Mouse (Mus musculus) heart, embryonic 12.5 days (tissue): ENCODE measurements around the gene Psme2b. TPM values are rescaled to one million over a fixed set of nuclear protein-coding genes. Genes with fewer than 3 reads are reported as not detected.
"Not testable (repeated sequence)": the region's sequence is repeated elsewhere in the genome, so short reads cannot be mapped to it uniquely, and the experiment has no call there.

ENCODE experiments used
- ATAC-seq: fragments of 200-750 bp; cut with Nextera tagmentation; 2 replicates; pipeline ENCODE4 v1.8.0; 2017; ENCODE audit warnings: moderate TSS enrichment, moderate library complexity; ENCODE audit not compliant: insufficient number of reproducible peaks, low FRiP score
- H3K27ac ChIP-seq: fragments of 300-500 bp; sonication (generic); 2 replicates; pipeline ENCODE4 v1.5.1; 2016; ENCODE audit warnings: mild to moderate bottlenecking, moderate library complexity; ENCODE audit not compliant: poor library complexity, severe bottlenecking
- H3K27me3 ChIP-seq: fragments of 300-500 bp; sonication (generic); replicated peaks from 2 replicates; pipeline ENCODE4 v1.6.1; 2016; ENCODE audit warnings: mild to moderate bottlenecking, moderate library complexity
- H3K36me3 ChIP-seq: fragments of 300-500 bp; sonication (generic); 2 replicates; pipeline ENCODE4 v1.6.1; 2016; ENCODE audit warnings: mild to moderate bottlenecking, moderate library complexity
- H3K4me1 ChIP-seq: fragments of 300-500 bp; sonication (generic); replicated peaks from 2 replicates; pipeline ENCODE4 v1.6.1; 2016; ENCODE audit warnings: mild to moderate bottlenecking
- H3K4me2 ChIP-seq: fragments of 300-500 bp; sonication (generic); 2 replicates; pipeline ENCODE4 v1.6.1; 2016; ENCODE audit warnings: mild to moderate bottlenecking, moderate library complexity
- H3K4me3 ChIP-seq: fragments of 300-500 bp; sonication (generic); 2 replicates; pipeline ENCODE4 v1.5.1; 2016; ENCODE audit warnings: mild to moderate bottlenecking
- H3K9ac ChIP-seq: fragments of 300-500 bp; sonication (generic); 2 replicates; pipeline ENCODE4 v1.6.1; 2016; ENCODE audit warnings: mild to moderate bottlenecking, moderate library complexity
- H3K9me3 ChIP-seq: fragments of 300-500 bp; sonication (generic); replicated peaks from 2 replicates; pipeline ENCODE4 v1.6.1; 2016; ENCODE audit warnings: mild to moderate bottlenecking, moderate library complexity
- whole genome bisulfite sequencing: fragments of 180-500 bp; shearing (Covaris S2); methylation state at CpG from one replicate; pipeline ENCODE4 v1.1.7; 2016; 5-methylcytosine and 5-hydroxymethylcytosine counted together
- polyA plus RNA-seq: library from polyadenylated mRNA; unstranded; fragments of >200 nt; fragmentation: Nextera tagmentation; extraction: Ambion mirVana; gene quantifications from 2 replicates; pipeline ENCODE4 v1.2.1, GENCODE M21; 2016

The Psme2b gene
- polyA plus RNA-seq, 1 experiment from 2014 or later = 1.5 TPM

GRCm38 (mm10) chr11:48939286-48939685 lies 6.7 kb downstream of the Psme2b start:
- H3K9ac ChIP-seq, ATAC-seq, H3K27ac ChIP-seq, H3K36me3 ChIP-seq, H3K9me3 ChIP-seq, H3K4me2 ChIP-seq, H3K4me1 ChIP-seq, H3K4me3 ChIP-seq, H3K27me3 ChIP-seq: not testable (repeated sequence)

- not testable (repeated sequence) for H3K36me3 ChIP-seq, H3K9ac ChIP-seq, H3K4me3 ChIP-seq, H3K4me2 ChIP-seq, H3K27ac ChIP-seq, H3K27me3 ChIP-seq, H3K4me1 ChIP-seq, H3K9me3 ChIP-seq, ATAC-seq
- WGBS = no CpG with 5 or more reads among the region's 3 CpGs
Observed at GRCm38 (mm10) chr11:48935291-48935690, 10.7 kb downstream of the Psme2b start.

GRCm38 (mm10) chr11:48933923-48934322 lies 12.1 kb downstream of the Psme2b start:
- WGBS = 46% methylated on average over 1 of the region's 1 CpGs
- H3K9ac ChIP-seq, H3K27me3 ChIP-seq, H3K4me2 ChIP-seq, H3K27ac ChIP-seq, H3K4me1 ChIP-seq, H3K9me3 ChIP-seq, ATAC-seq, H3K36me3 ChIP-seq, H3K4me3 ChIP-seq: not testable (repeated sequence)

GRCm38 (mm10) chr11:48933422-48933821 lies 12.6 kb downstream of the Psme2b start:
- ATAC-seq, H3K4me3 ChIP-seq, H3K9me3 ChIP-seq, H3K27ac ChIP-seq, H3K36me3 ChIP-seq, H3K4me2 ChIP-seq, H3K4me1 ChIP-seq, H3K27me3 ChIP-seq, H3K9ac ChIP-seq: not testable (repeated sequence)
- WGBS = 60% methylated on average over 1 of the region's 1 CpGs

- WGBS = 78% methylated on average over 1 of the region's 1 CpGs
- H3K27ac ChIP-seq, ATAC-seq, H3K4me2 ChIP-seq, H3K9ac ChIP-seq, H3K4me3 ChIP-seq, H3K4me1 ChIP-seq, H3K9me3 ChIP-seq, H3K36me3 ChIP-seq, H3K27me3 ChIP-seq: not testable (repeated sequence)
Observed at GRCm38 (mm10) chr11:48928068-48928467, 17.9 kb downstream of the Psme2b start.

GRCm38 (mm10) chr11:48926437-48926836 lies 19.6 kb downstream of the Psme2b start:
- H3K27me3 ChIP-seq, H3K9ac ChIP-seq, H3K4me3 ChIP-seq, H3K4me2 ChIP-seq, ATAC-seq, H3K4me1 ChIP-seq, H3K27ac ChIP-seq, H3K36me3 ChIP-seq, H3K9me3 ChIP-seq: not testable (repeated sequence)

- H3K4me1 ChIP-seq, H3K4me2 ChIP-seq, H3K27me3 ChIP-seq, H3K9me3 ChIP-seq, H3K4me3 ChIP-seq, H3K36me3 ChIP-seq, H3K9ac ChIP-seq, H3K27ac ChIP-seq, ATAC-seq: not testable (repeated sequence)
- 73% methylated on average over 5 of the region's 5 CpGs for WGBS
Observed at GRCm38 (mm10) chr11:48923818-48924217, 22.2 kb downstream of the Psme2b start.

- H3K4me2 ChIP-seq = no peak overlapping the region
- no peaks in the 10 kb centered on the region for H3K9me3 ChIP-seq
- ATAC-seq = no peak
- H3K27me3 ChIP-seq = no peaks in the 10 kb centered on the region
- H3K36me3 ChIP-seq = no peaks in the 10 kb centered on the region
- WGBS = 77% methylated on average over 3 of the region's 3 CpGs
- no peak overlapping the region for H3K27ac ChIP-seq
- H3K4me1 ChIP-seq = no peaks in the 10 kb centered on the region
- H3K4me3 ChIP-seq = no peak overlapping the region
- H3K9ac ChIP-seq = no peak overlapping the region
Observed at GRCm38 (mm10) chr11:48918380-48918779, 27.6 kb downstream of the Psme2b start.

GRCm38 (mm10) chr11:48913611-48914010 lies 32.4 kb downstream of the Psme2b start:
- H3K4me1 ChIP-seq = no peaks in the 10 kb centered on the region
- H3K4me3 ChIP-seq = no peak overlapping the region
- H3K27me3 ChIP-seq = no peaks in the 10 kb centered on the region
- H3K9ac ChIP-seq = no peak overlapping the region
- H3K4me2 ChIP-seq = no peak overlapping the region
- no peaks in the 10 kb centered on the region for H3K36me3 ChIP-seq
- H3K9me3 ChIP-seq = no peaks in the 10 kb centered on the region
- H3K27ac ChIP-seq = no peak overlapping the region
- WGBS = 95% methylated on average over 1 of the region's 1 CpGs
- no peak for ATAC-seq

- Histone ChIP-seq H3K27ac (no peak overlapping the region), H3K4me2 (no peak overlapping the region), H3K4me3 (no peak overlapping the region), H3K27me3 (no peaks in the 10 kb centered on the region), H3K4me1 (no peaks in the 10 kb centered on the region), H3K9ac (no peak overlapping the region), H3K9me3 (no peaks in the 10 kb centered on the region), H3K36me3 (no peaks in the 10 kb centered on the region)
- no peak for ATAC-seq
- 34% methylated on average over 1 of the region's 1 CpGs for WGBS
Observed at GRCm38 (mm10) chr11:48908459-48908858, 37.5 kb downstream of the Psme2b start.

- no peaks in the 10 kb centered on the region for H3K9me3 ChIP-seq
- ATAC-seq = no peak
- 61% methylated on average over 2 of the region's 2 CpGs for WGBS
- H3K27ac ChIP-seq = no peak within 1 kb of the TSS
- H3K27me3 ChIP-seq = no peaks in the 10 kb centered on the region
- no peaks in the 10 kb centered on the region for H3K36me3 ChIP-seq
- H3K4me2 ChIP-seq = no peak within 1 kb of the TSS
- no peak within 1 kb of the TSS for H3K4me3 ChIP-seq
- H3K4me1 ChIP-seq = no peaks in the 10 kb centered on the region
- no peak within 1 kb of the TSS for H3K9ac ChIP-seq
Observed at GRCm38 (mm10) chr11:48902021-48902420, 44.0 kb downstream of the Psme2b start, which contains the start of gene Gm5431. TSS of gene Gm5431 (minus strand) at chr11:48902214.

GRCm38 (mm10) chr11:48901567-48901930 lies 44.4 kb downstream of the Psme2b start:
- H3K4me2 ChIP-seq, H3K27ac ChIP-seq, ATAC-seq, H3K4me1 ChIP-seq, H3K27me3 ChIP-seq, H3K9me3 ChIP-seq, H3K4me3 ChIP-seq, H3K36me3 ChIP-seq, H3K9ac ChIP-seq: not testable (repeated sequence)
- 84% methylated on average over 1 of the region's 1 CpGs for WGBS
